Mouse (Mus musculus): ENCODE data around the gene Grip1.

DNA sequence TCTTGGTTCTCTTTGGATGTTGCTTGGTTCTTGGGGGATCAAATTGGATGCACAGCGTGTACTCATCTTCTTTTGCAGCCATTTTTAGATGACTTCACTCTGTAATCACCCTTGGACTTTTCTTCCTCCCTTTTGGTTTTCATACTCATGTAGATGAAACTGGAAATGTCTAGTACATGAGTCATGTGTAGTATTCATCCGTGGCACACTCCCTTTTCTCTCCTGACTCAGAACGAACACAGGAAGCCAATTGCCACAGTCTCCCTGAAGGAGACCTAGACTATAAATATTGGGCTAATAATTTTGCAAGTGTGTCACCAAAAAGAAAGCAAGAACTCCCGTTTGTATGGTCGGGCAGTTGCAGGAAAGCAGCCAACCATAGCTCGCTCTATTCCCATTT is 423.1 kb downstream of the Grip1 start:
- TF ChIP-seq CTCF (IDR thresholded peaks at IDR 0.05) (no peak), EP300 (IDR thresholded peaks at IDR 0.05; ENCODE audit: insufficient read depth, low read depth, low read length) (no peak), POLR2A (IDR thresholded peaks at IDR 0.05; ENCODE audit: insufficient read depth, low read depth, low read length) (no peak)
